Mouse (Mus musculus) hindbrain, embryonic 16.5 days (tissue): Measurements from ENCODE around the gene Adgrb3. TPM values are rescaled to one million over a fixed set of nuclear protein-coding genes. Genes with fewer than 3 reads are reported as not detected.

ENCODE experiments used
- ATAC-seq: fragments of 200-750 bp; cut with Nextera tagmentation; 2 replicates; pipeline ENCODE4 v1.8.0; 2017; ENCODE audit warnings: moderate TSS enrichment, moderate library complexity
- H3K27ac ChIP-seq: fragments of 300-500 bp; sonication (generic); 2 replicates; pipeline ENCODE4 v1.5.1; 2014; ENCODE audit warnings: low read depth, mild to moderate bottlenecking, control low read depth, low read length, moderate library complexity
- H3K27me3 ChIP-seq: fragments of 300-500 bp; sonication (generic); replicated peaks from 2 replicates; pipeline ENCODE4 v1.6.1; 2014; ENCODE audit warnings: low read length; ENCODE audit not compliant: control insufficient read depth, insufficient read depth
- H3K36me3 ChIP-seq: fragments of 300-500 bp; sonication (generic); 2 replicates; pipeline ENCODE4 v1.6.1; 2014; ENCODE audit warnings: mild to moderate bottlenecking, low read length, moderate library complexity, mixed read lengths; ENCODE audit not compliant: control insufficient read depth, insufficient read depth
- H3K4me1 ChIP-seq: fragments of 300-500 bp; sonication (generic); 2 replicates; pipeline ENCODE4 v1.6.1; 2014; ENCODE audit warnings: low read depth, low read length; ENCODE audit not compliant: control insufficient read depth, insufficient read depth
- H3K4me2 ChIP-seq: fragments of 300-500 bp; sonication (generic); 2 replicates; pipeline ENCODE4 v1.6.1; 2014; ENCODE audit warnings: mild to moderate bottlenecking, low read length, control low read depth, moderate library complexity
- H3K4me3 ChIP-seq: fragments of 300-500 bp; sonication (generic); 2 replicates; pipeline ENCODE4 v1.5.1; 2014; ENCODE audit warnings: mild to moderate bottlenecking, low read length, control low read depth, moderate library complexity
- H3K9ac ChIP-seq: fragments of 300-500 bp; sonication (generic); 2 replicates; pipeline ENCODE4 v1.6.1; 2014; ENCODE audit warnings: low read depth, mild to moderate bottlenecking, control low read depth, low read length, moderate library complexity
- H3K9me3 ChIP-seq: fragments of 300-500 bp; sonication (generic); 2 replicates; pipeline ENCODE4 v1.6.1; 2014; ENCODE audit warnings: mild to moderate bottlenecking, low read length, moderate library complexity; ENCODE audit not compliant: control insufficient read depth
- WGBS: fragments of 180-500 bp; shearing (Covaris S2); extraction: QIAGEN DNeasy Blood & Tissue Kit; methylation state at CpG from one replicate; pipeline ENCODE4 v1.1.7; 2014; 5-methylcytosine and 5-hydroxymethylcytosine counted together
- polyA plus RNA-seq: library from polyadenylated mRNA; unstranded; fragments of >200 nt; fragmentation: Nextera tagmentation; extraction: Ambion mirVana; gene quantifications from 2 replicates; pipeline ENCODE4 v1.2.1, GENCODE M21; 2015

Gene Adgrb3
- 52.9 and 54.7 TPM in 2 replicates for polyA plus RNA-seq

DNA sequence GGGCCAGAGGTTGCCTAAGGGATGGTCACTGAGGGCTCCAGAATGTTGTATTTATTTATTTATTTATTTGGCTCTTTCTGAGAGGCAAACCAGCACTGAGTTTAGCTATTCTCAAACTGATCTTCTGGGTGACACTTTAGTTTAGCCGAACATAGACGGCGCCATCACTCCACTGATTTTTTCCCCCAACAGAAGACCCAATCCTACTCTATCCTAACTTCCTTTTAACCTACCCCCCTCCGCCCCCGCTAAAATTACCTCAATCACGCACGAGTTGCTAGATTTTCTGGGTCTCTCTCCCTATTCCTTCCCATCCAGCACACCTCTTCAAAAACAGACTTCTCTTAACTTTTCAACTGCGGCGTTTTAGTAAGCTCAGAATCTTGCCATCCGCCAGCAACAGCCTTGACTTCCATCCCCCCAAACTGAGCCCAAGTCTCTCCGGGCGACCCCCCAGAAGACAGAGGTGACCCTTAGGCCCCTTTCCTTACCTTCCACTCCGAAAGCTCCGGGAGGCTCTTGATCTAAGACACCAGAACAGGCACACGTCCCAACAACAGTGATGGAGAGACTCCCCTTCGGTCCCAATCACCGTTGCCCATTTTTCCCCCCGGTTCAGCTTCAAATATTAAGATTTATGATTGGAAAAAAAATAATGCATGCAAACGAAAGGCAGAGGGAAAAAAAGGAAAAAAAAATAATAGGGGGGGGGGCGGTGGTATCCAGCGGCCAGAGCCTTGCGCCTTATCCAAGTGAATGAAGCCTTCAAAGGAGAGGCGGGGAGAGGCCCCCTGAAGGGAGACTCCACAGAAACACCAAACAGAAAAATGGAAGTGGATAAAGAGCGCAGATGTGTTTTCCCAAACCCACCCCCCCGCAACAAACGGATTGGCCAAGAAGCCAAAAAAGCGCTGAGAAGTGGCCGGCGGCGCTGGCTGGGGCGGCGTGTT lies at the start of gene Adgrb3:
Gene Adgrb3 (minus strand): TSS at position 737 of the 950 bp plus-strand sequence.
- Histone ChIP-seq H3K9me3 (no peaks in the 10 kb centered on the region), H3K4me2 (peak within 1 kb of the TSS; percentile 84), H3K27ac (peak within 1 kb of the TSS; percentile 95), H3K36me3 (no peaks in the 10 kb centered on the region), H3K9ac (peak within 1 kb of the TSS; percentile 90), H3K27me3 (no peaks in the 10 kb centered on the region), H3K4me3 (peak within 1 kb of the TSS; percentile 67), H3K4me1 (peaks cover 18% of the 10 kb centered on the region)
- under 1% methylated on average over 31 of the region's 32 CpGs for WGBS
- peak; percentile 37 for ATAC-seq

DNA sequence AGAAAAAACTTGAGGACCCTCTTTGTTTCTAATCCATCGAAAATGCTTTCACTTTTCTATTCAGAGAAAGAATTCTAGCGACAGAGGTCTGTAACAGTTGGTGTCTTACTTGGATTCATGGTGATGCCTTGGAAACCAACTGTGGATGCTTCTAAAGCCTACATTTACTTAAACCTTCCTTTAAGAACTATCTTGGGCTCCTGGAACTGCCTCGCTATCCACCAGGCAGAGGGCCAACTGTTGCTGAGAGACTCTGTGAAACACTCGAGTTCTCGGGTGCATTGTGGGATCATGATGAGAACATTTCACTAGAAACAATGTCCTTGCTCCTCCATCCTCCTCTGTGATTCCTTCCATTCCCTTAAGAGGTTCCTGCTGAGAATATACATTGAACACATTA lies 48.0 kb upstream of the Adgrb3 start:
- ATAC-seq, result no peak
- 76% methylated on average over 5 of the region's 5 CpGs for WGBS
- H3K9ac ChIP-seq, result no peak overlapping the region

DNA sequence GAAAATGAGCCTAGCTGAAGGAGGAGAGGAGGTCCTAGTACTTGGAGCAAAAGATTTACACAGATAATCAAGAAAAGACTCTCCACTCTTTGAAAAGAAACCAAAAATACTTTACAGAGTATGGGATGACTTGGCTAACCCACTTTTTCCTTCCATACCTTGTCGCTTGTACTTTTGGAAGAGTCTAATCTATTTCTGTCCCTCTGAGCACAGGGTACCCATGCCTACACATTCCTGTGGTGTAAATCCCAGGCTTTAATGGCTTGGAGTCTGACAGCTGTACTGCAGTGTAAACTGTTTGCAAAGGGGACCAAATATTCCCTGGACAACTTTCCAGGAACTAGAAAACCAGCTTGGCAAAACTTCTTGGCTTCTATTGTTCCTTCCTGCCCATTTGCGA lies 28.0 kb upstream of the Adgrb3 start:
- no peaks in the 10 kb centered on the region for H3K27me3 ChIP-seq
- H3K9me3 ChIP-seq, result no peaks in the 10 kb centered on the region
- no peak for ATAC-seq
- H3K4me3 ChIP-seq, result no peak overlapping the region
- no peak overlapping the region for H3K27ac ChIP-seq
- WGBS, result 82% methylated on average over 2 of the region's 2 CpGs
- H3K4me1 ChIP-seq, result no peaks in the 10 kb centered on the region
- H3K9ac ChIP-seq, result no peak overlapping the region
- H3K4me2 ChIP-seq, result no peak overlapping the region
- H3K36me3 ChIP-seq, result no peaks in the 10 kb centered on the region

More for the DNA sequence above, 48.0 kb upstream of the Adgrb3 start:
- H3K9me3 ChIP-seq, result no peaks in the 10 kb centered on the region
- no peak overlapping the region for H3K27ac ChIP-seq
- no peaks in the 10 kb centered on the region for H3K4me1 ChIP-seq
- H3K36me3 ChIP-seq, result no peaks in the 10 kb centered on the region
- H3K4me3 ChIP-seq, result no peak overlapping the region
- H3K4me2 ChIP-seq, result no peak overlapping the region
- no peaks in the 10 kb centered on the region for H3K27me3 ChIP-seq

DNA sequence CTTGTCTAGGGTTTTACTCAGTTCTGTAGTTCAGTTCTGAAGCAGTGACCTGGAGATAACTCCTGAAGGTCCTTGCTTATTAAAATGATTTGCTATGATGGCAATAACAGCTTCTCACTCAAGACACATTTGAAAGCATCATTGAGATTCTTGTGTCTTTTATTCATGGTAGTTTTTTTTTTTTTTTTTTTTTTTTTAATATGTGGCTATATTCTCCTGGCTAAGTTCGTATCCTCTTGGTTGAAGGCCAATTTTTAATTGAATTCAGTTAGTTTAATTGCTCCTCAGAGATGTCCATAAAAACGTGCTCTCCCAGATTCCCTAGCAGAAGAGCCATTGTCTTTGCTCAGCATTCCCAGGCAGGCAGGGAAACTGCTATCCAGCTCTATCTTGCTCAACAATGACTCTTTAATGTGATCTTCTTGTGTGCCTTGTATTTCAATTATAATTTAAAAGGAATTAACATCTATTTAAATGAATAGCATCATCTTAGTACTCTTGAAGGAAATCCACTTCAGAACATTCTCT lies 25.0 kb upstream of the Adgrb3 start:
- 9% methylated on average over 2 of the region's 2 CpGs for WGBS
- ATAC-seq, result no peak
- Histone ChIP-seq H3K4me1 (no peaks in the 10 kb centered on the region), H3K27me3 (no peaks in the 10 kb centered on the region), H3K4me2 (no peak overlapping the region), H3K9me3 (no peaks in the 10 kb centered on the region), H3K36me3 (no peaks in the 10 kb centered on the region), H3K9ac (no peak overlapping the region), H3K4me3 (no peak overlapping the region), H3K27ac (no peak overlapping the region)

DNA sequence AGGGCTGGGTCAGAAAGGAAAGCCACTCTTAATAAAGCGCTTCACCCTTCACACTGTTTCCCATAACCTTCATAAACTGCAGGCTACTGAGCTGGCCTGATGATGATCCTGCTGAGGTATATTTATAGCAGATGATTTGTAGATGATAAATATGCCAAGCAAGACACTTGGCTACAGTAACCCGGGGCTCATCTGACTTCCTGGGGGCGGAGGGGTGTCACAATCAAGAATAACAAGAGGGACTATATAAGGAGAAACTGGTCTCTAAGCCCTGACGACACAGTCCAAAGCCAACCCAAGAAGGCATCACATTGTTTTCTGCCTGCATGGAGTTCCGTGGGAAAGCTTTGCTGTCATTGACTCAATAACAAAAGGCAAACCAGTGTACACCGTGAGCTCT lies 2.8 kb upstream of the Adgrb3 start:
- Histone ChIP-seq H3K27ac (peak overlapping the region; percentile 57), H3K4me3 (peak overlapping the region; percentile 67), H3K9ac (peak overlapping the region; percentile 56), H3K27me3 (no peaks in the 10 kb centered on the region), H3K4me2 (peak overlapping the region; percentile 84), H3K36me3 (no peaks in the 10 kb centered on the region), H3K4me1 (no peaks in the 10 kb centered on the region; the same call in 1 of the 2 replicates), H3K9me3 (no peaks in the 10 kb centered on the region)
- ATAC-seq, result no peak
- WGBS, result 19% methylated on average over 6 of the region's 6 CpGs

DNA sequence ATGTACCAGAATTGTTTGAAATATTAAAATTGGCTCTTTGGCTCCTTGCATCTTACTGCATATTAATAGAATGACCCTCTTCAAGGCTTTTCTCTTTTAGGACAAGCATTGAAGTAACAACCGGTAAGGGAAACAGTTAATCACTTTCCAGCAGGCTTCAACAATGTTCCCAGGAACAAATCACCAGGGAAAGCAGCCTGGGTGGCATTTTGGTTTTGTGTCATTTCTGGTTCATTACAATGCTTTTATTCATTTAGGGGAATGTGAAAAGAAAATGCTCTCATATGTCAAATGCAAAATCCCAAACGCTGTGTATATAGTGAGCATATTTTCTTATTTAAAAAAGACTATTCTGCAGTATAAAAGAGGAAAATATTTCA lies 2.0 kb upstream of the Adgrb3 start:
- peaks cover 1% of the 10 kb centered on the region for H3K4me1 ChIP-seq
- H3K4me3 ChIP-seq, result peak overlapping the region; percentile 67
- H3K27me3 ChIP-seq, result no peaks in the 10 kb centered on the region
- H3K36me3 ChIP-seq, result no peaks in the 10 kb centered on the region
- ATAC-seq, result no peak
- peak overlapping the region; percentile 90 for H3K9ac ChIP-seq
- WGBS, result 8% methylated on average over 2 of the region's 2 CpGs
- H3K9me3 ChIP-seq, result no peaks in the 10 kb centered on the region
- peak overlapping the region; percentile 95 for H3K27ac ChIP-seq
- peak overlapping the region; percentile 84 for H3K4me2 ChIP-seq

DNA sequence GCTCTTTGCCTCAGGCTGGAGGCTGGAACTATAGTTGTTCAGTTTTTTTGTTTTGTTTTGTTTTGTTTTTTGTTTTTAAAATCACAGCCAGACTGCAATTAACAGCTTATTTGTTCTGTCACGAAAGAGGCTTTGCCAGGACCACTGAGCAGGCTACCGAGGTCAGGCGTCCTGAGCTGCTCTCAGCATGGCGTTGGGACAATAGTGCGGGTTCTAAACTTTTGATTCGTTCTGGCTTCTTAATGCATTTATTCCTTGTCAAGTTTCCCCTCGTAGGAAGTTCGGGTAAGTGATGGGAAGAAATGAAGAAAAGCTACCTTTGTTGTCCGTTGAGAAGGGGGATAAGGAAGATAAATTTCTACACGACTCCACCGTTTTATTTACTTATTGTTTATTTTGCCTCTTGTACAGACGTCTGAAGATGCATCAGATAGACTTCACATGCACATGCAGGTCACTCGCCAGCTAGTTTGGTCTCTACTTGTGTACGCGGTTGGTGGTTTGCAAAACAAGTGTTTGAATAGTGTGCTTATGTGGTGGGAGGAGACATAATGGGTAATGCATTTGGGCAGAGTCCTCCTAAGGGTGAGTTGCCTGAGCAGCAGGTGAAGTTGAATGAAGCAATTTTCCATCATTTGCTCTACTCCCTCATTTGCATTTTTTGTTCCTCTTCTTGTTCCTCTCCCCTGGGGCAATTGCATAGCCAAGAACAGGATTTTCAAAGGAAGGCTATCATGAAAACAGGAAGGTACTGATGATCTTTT lies 1.4 kb upstream of the Adgrb3 start:
- Histone ChIP-seq H3K4me1 (peaks cover 5% of the 10 kb centered on the region), H3K27me3 (no peaks in the 10 kb centered on the region), H3K9me3 (no peaks in the 10 kb centered on the region), H3K4me3 (peak overlapping the region; percentile 67), H3K4me2 (peak overlapping the region; percentile 84), H3K27ac (peak overlapping the region; percentile 95), H3K36me3 (no peaks in the 10 kb centered on the region), H3K9ac (peak overlapping the region; percentile 90)
- peak; percentile 14; the same call in 1 of the 2 replicates for ATAC-seq
- WGBS, result 2% methylated on average over 15 of the region's 15 CpGs

DNA sequence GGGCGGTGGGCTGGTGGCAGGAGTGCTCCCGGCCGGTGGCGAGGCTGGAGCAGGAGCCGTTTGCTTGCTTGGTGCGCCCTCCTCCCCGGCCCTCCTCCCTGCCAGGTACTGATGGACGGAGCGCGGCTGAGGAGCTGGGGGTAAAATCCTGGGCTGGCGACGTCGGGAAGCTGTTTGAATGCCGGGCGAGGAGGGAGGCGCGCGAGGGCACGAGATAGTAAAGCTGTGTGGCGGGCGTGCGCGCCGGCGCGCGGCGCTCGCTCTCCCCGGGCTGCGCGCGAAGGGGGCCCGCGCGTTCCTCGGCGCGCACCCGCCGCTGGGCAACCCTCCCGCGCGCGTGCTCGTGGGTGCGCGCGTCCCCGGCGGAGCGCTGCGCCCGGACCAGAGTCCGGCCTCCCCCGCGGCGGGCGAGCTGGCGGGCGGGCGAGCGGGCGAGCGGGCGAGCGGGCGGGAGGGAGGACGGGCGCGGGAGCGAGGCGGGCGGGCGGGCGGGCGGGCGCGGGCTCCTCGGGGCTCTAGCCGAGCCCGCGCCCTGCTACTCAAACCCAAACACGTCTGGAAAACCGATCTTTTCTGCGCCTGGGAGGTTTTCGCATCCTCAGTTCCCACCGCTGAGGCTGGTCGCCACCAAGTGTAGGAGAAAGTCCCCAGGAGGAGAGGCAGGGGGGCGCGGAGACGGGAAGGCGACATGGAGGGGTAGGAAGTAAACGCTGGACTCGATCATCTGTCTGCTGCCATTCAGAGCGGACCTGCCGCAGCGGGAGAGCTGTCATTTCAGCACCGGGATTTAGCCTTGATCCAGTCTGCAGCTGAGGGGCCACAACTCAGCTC lies 629 bp upstream of the Adgrb3 start:
- Histone ChIP-seq H3K36me3 (no peaks in the 10 kb centered on the region), H3K4me1 (peaks cover 12% of the 10 kb centered on the region), H3K4me3 (peak overlapping the region; percentile 67), H3K27me3 (no peaks in the 10 kb centered on the region), H3K9ac (peak overlapping the region; percentile 90), H3K9me3 (no peaks in the 10 kb centered on the region), H3K4me2 (peak overlapping the region; percentile 84), H3K27ac (peak overlapping the region; percentile 95)
- ATAC-seq, result peak; percentile 89
- WGBS, result under 1% methylated on average over 67 of the region's 99 CpGs
